Mouse (Mus musculus) testis, adult 2 months (tissue): ENCODE results near the gene Sag.

ENCODE experiments used
- CTCF ChIP-seq: fragments of 200-500 bp; IDR thresholded peaks from 2 replicates; pipeline ENCODE4 v1.5.1; 2012; ENCODE audit warnings: low read depth, mild to moderate bottlenecking, inconsistent platforms, low read length, moderate library complexity; ENCODE audit not compliant: control insufficient read depth, insufficient read depth, insufficient replicate concordance
- POLR2A ChIP-seq: fragments of 200-500 bp; IDR thresholded peaks from 2 replicates; pipeline ENCODE4 v1.6.1; 2012; ENCODE audit warnings: low read depth, mild to moderate bottlenecking, inconsistent platforms, low read length, moderate library complexity; ENCODE audit not compliant: control insufficient read depth

- no peak for TF ChIP-seq CTCF
- TF ChIP-seq POLR2A: no peak
Measured at GRCm38 (mm10) chr1:87813155-87813554, 9.7 kb downstream of the Sag start.
